Mouse (Mus musculus) MEL (cell line): ENCODE data around the gene Syne2.

Experiments
- CTCF ChIP-seq, 3 experiments: IDR thresholded peaks in 2 of 3; conservative IDR thresholded peaks in 1 of 3; 2 replicates each; pipeline ENCODE4 v1.5.1; 2011 to 2012; ENCODE audit warnings: low read length in 3 of 3, low read depth in 2 of 3, mild to moderate bottlenecking in 2 of 3, improper control_type of control experiment in 1 of 3, inconsistent platforms in 1 of 3, mixed read lengths in 1 of 3, moderate library complexity in 1 of 3; ENCODE audit not compliant: control insufficient read depth in 1 of 3, insufficient read depth in 1 of 3, poor library complexity in 1 of 3, severe bottlenecking in 1 of 3
- E2F4 ChIP-seq: IDR thresholded peaks from 2 replicates; pipeline ENCODE4 v1.6.1; 2011; ENCODE audit warnings: low read depth, low read length, improper control_type of control experiment, borderline replicate concordance
- MAFK ChIP-seq: IDR thresholded peaks from 2 replicates; pipeline ENCODE4 v1.6.1; 2011; ENCODE audit warnings: low read depth, mild to moderate bottlenecking, low read length, improper control_type of control experiment, borderline replicate concordance
- MAX ChIP-seq: IDR thresholded peaks from 2 replicates; pipeline ENCODE4 v1.6.1; 2011; ENCODE audit warnings: low read length, improper control_type of control experiment
- POLR2A ChIP-seq, 2 experiments: IDR thresholded peaks; 2 replicates each; pipeline ENCODE4 v1.6.1; 2011 to 2012; ENCODE audit warnings: low read length in 2 of 2, mild to moderate bottlenecking in 2 of 2, control low read depth in 1 of 2, improper control_type of control experiment in 1 of 2, low read depth in 1 of 2, moderate library complexity in 1 of 2; ENCODE audit not compliant: control insufficient read depth in 1 of 2, insufficient read depth in 1 of 2, poor library complexity in 1 of 2
- TCF12 ChIP-seq: IDR thresholded peaks from 2 replicates; pipeline ENCODE4 v1.6.1; 2014; ENCODE audit warnings: low read depth, mild to moderate bottlenecking, inconsistent platforms, low read length, improper control_type of control experiment, moderate library complexity
- USF2 ChIP-seq, 2 experiments: IDR thresholded peaks; 2 replicates each; pipeline ENCODE4 v1.6.1; 2011 to 2012; ENCODE audit warnings: improper control_type of control experiment in 2 of 2, low read length in 2 of 2, borderline replicate concordance in 1 of 2, inconsistent platforms in 1 of 2, low read depth in 1 of 2, mild to moderate bottlenecking in 1 of 2; ENCODE audit not compliant: insufficient read depth in 1 of 2

DNA sequence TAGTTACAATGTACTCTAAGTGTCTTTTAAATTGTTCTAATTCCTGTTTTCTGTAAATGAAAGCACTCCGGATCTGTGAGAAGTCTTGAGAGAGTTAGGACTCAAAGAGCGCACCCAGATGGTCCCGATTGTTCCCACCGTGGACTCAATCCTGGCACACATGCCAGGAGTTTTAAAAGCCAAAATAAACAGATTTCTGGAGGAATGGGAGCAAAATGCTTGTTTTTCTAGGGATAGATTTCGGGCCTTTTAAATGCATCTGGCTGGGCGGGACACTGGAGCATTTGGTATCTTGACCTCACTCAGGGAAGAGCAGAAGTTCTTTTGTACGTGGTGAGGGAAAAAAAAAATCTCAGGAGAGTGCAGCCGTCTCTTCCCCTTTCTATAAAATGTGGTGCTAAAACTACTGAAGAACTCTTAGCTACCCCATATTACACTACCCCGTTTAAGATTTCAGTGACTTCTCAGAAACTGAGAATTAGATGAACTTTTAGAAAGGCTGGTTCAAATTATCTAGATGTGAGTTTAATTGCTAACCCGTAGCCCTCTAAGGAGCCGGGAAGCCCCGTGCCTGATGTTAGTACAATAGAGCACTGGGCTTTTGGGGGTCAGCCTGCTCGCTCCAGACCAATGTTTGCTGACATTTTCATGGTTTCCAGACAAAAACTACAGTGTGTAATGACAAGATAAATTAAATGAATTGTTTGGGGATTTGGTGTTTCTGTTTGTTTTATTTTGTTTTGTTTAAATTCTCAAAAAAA is 255.3 kb downstream of the Syne2 start:
- TF ChIP-seq MAX = no peak
- no peak for TF ChIP-seq USF2 (IDR thresholded peaks at IDR 0.05; ENCODE audit: borderline replicate concordance in 1 of 2, insufficient read depth in 1 of 2, low read depth in 1 of 2, low read length in 2 of 2)
- no peak for TF ChIP-seq MAFK
- TF ChIP-seq POLR2A (IDR thresholded peaks at IDR 0.05; ENCODE audit: control insufficient read depth in 1 of 2, insufficient read depth in 1 of 2, low read depth in 1 of 2, low read length in 2 of 2, poor library complexity in 1 of 2) = no peak
- no peak for TF ChIP-seq CTCF (IDR thresholded peaks at IDR 0.05 in 2 of 3, conservative IDR thresholded peaks at IDR 0.05 in 1 of 3; ENCODE audit: control insufficient read depth in 1 of 3, insufficient read depth in 1 of 3, low read depth in 2 of 3, low read length in 3 of 3, poor library complexity in 1 of 3, severe bottlenecking in 1 of 3)
- TF ChIP-seq TCF12 = no peak
- no peak for TF ChIP-seq E2F4
